Mouse (Mus musculus): ENCODE results near the gene Cit. TPM values are rescaled to one million over a fixed set of nuclear protein-coding genes. Genes with fewer than 3 reads are reported as not detected.

The Cit gene
- total RNA-seq, 2 experiments from 2014 or later = 177 to 207 TPM

GRCm38 (mm10) chr5:115950936-115951335 is 105.9 kb downstream of the Cit start:
- DNase-seq (ENCODE audit: low spot score in 2 of 2) = no peak
- intact Hi-C loops (cut with DNase I) = no loop called here

- no peak for DNase-seq (ENCODE audit: low spot score in 2 of 2)
- intact Hi-C loops (cut with DNase I) = no loop called here
Observed at GRCm38 (mm10) chr5:115953173-115953572, 108.1 kb downstream of the Cit start.

- intact Hi-C loops (cut with DNase I) = no loop called here
- DNase-seq (ENCODE audit: low spot score in 2 of 2) = peak; percentile 54 to 84
Observed at GRCm38 (mm10) chr5:115954084-115954483, 109.0 kb downstream of the Cit start.

- DNase-seq (ENCODE audit: low spot score in 2 of 2) = peak in 1 of 2 experiments; percentile 33
- intact Hi-C loops (cut with DNase I) = no loop called here
Observed at GRCm38 (mm10) chr5:115954549-115954948, 109.5 kb downstream of the Cit start.

DNA sequence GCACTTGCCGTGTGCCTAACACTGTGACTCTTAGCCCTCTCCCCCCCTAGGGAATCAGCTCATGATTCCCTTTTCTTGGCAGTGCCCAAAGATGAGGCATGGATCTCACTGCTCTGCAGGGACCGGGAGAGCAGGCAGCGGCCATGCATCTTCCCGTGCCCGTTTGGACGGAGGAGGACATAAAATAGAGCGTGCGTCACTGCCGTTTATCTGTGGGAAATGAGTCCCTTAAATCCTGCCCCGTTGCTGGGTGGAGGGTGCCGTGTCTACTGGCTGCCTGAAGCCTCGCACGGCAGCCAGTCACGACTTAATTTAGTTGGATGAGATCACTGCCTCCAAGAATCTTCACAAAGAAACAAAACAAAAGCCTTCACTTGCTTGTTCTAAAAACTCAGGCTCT is 110.1 kb downstream of the Cit start:
- intact Hi-C loops (cut with DNase I) = no loop called here

DNA sequence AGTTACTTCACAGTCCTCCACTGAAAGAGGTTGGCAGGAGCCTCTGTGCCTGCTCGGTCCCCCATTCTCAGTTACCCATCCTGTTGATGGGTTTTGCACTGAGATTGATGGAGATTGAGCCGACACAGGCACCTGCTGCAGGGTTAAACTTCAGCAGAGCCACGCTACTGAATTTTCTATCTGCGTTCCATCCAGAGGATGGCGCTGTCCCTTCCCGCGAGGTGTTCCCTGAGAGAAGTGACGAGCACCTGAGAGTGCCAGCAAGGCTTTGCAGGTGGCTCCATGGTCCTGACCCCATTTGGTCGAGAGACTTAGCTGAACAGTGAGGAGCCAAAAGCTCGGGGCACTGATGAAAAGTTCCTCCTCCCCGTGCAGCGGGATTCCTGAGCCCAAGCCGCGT is 111.0 kb downstream of the Cit start:
- intact Hi-C loops (cut with DNase I) = no loop called here
- DNase-seq (ENCODE audit: low spot score in 2 of 2) = no peak

More for the DNA sequence above, 110.1 kb downstream of the Cit start:
- DNase-seq (ENCODE audit: low spot score in 2 of 2) = peak; percentile 52 to 89

DNA sequence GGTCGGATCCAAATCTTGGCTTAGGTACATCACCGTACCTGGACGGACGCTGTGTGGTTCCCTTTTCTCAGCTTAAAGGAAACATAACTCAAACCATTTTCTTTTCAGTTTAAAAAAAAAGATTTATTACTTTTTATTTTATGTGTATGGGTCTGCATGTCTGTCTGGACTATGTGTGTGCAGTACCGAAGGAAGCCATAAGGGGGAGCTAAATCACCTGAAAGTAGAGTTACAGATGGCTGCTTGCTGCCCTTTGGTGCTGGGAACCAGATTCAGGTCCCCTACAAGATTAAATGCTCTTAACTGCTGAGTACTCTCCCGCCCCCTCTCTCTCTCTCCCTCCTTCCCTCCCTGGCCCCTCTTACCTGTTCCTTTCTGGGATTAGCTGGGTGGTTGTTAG is 112.1 kb downstream of the Cit start:
- intact Hi-C loops (cut with DNase I) = no loop called here

DNA sequence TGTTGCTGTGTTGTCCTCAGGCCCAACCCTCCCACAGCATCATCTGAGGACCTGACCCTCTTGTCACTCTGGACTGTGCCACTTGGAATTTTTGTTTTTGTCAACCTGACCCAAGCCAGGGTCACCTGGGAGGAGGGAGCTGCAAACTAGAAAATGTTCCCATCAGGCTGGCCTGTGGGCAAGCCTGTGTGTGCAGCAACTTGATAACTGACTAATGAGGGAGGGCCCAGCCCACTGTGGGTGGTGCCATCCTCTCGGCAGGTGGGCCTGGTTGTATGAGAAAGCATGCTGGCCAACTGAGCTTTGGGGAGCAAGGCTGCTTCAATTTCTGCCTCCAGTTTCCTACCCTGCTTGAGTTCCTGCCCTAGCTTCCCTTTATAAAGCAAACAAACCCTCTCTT is 113.3 kb downstream of the Cit start:
- intact Hi-C loops (cut with DNase I) = no loop called here
- no peak for DNase-seq (ENCODE audit: low spot score in 2 of 2)

More for the DNA sequence above, 112.1 kb downstream of the Cit start:
- DNase-seq (ENCODE audit: low spot score in 2 of 2) = no peak

DNA sequence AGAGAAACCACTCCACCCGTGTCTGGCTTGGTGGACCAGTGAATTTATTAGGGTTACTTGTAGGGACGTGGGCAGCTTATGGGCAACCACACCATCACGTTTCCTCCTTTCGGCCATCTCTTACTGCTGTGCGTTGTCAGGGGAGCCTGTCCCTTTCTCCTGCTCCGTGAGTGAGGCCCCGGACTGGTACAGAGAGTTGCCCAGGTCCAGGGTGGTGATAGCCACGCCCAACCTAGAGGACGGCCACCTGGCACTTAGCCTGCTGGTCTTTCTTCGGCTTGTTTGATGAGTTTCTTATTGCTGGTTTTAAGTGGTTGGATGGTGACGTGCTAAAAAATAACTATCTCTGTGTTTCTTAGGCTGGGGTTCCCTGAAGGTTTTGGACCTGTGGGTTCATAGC is 113.7 kb downstream of the Cit start:
- DNase-seq (ENCODE audit: low spot score in 2 of 2) = no peak
- intact Hi-C loops (cut with DNase I) = no loop called here

GRCm38 (mm10) chr5:115961809-115962208 is 116.7 kb downstream of the Cit start:
- intact Hi-C loops (cut with DNase I) = no loop called here
- DNase-seq (ENCODE audit: low spot score in 2 of 2) = peak in 1 of 2 experiments; percentile 77

- intact Hi-C loops (cut with DNase I) = no loop called here
- DNase-seq (ENCODE audit: low spot score in 2 of 2) = no peak
Observed at GRCm38 (mm10) chr5:115971236-115971635, 126.2 kb downstream of the Cit start.

GRCm38 (mm10) chr5:115975672-115976071 is 130.6 kb downstream of the Cit start:
- intact Hi-C loops (cut with DNase I) = no loop called here
- peak in 1 of 2 experiments; percentile 43 for DNase-seq (ENCODE audit: low spot score in 2 of 2)

DNA sequence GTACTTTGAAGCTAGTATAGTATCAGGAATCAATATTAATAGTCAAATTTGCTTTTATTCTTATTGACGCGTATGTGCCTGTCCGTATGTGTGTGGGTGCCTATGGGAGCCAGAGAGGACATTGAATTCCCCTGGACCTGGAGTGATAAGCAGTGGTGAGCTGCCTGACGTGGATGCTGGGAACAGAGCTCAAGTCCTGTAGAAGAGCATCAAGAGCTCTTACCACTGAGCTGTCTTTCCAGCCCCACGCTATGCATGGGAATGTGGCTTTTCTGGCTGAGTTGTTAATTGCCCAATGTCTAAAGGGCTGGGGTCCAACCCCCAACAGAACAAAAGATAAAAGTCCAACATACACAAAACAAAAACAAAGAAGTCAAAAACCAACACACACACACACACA is 131.4 kb downstream of the Cit start:
- no peak for DNase-seq (ENCODE audit: low spot score in 2 of 2)
- intact Hi-C loops (cut with DNase I) = no loop called here

- DNase-seq (ENCODE audit: low spot score in 2 of 2) = no peak
- intact Hi-C loops (cut with DNase I) = no loop called here
Observed at GRCm38 (mm10) chr5:115977266-115977665, 132.2 kb downstream of the Cit start.

- no peak for DNase-seq (ENCODE audit: low spot score in 2 of 2)
- intact Hi-C loops (cut with DNase I) = no loop called here
Observed at GRCm38 (mm10) chr5:115977757-115978156, 132.7 kb downstream of the Cit start.

DNA sequence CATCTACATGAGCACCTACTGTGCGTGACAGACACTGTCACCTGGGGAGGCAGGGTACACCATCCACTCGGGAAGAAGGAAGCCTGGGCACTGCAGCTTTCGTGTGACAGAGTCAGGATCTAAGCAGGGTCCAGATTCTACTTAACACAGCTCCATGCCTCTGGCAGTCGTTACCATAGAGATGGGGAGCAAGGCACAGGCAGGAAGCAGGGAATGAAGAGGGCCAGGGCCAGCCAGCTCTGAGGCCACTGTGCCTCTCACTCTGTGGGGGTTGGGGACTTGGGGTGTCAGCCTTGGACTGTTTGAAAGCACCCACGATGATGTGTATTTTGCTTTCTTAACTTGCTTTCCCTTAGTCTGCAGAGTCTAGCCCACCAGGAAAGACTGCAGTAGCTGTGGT is 133.2 kb downstream of the Cit start:
- DNase-seq (ENCODE audit: low spot score in 2 of 2) = no peak
- intact Hi-C loops (cut with DNase I) = no loop called here

DNA sequence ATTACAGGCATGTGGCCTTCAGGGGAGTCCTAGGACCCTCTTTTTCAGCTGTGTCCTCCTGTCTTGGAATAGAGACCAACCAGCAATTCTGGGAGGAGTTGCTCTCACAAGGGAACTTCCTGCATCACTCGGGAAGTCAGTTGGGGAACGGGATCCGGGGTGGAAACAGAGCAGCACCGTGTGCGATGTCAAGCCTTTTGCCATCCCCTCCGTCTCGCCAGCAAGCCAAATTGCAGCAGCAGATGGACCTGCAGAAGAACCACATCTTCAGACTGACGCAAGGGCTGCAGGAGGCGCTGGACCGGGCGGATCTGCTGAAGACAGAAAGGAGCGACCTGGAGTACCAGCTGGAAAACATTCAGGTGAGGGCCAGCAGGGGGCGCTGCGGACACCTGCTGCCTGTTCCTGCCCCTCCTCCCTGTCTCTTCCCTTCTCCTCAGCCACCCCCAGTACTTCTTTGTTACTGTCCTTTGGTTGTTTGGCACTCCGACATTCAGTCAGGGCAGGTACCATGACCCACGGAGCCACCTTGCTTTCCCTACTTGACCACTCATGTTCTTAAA is 134.1 kb downstream of the Cit start:
- intact Hi-C loops (cut with DNase I) = no loop called here
- no peak for DNase-seq (ENCODE audit: low spot score in 2 of 2)

- intact Hi-C loops (cut with DNase I) = no loop called here
- no peak for DNase-seq (ENCODE audit: low spot score in 2 of 2)
Observed at GRCm38 (mm10) chr5:115980537-115980936, 135.5 kb downstream of the Cit start.

DNA sequence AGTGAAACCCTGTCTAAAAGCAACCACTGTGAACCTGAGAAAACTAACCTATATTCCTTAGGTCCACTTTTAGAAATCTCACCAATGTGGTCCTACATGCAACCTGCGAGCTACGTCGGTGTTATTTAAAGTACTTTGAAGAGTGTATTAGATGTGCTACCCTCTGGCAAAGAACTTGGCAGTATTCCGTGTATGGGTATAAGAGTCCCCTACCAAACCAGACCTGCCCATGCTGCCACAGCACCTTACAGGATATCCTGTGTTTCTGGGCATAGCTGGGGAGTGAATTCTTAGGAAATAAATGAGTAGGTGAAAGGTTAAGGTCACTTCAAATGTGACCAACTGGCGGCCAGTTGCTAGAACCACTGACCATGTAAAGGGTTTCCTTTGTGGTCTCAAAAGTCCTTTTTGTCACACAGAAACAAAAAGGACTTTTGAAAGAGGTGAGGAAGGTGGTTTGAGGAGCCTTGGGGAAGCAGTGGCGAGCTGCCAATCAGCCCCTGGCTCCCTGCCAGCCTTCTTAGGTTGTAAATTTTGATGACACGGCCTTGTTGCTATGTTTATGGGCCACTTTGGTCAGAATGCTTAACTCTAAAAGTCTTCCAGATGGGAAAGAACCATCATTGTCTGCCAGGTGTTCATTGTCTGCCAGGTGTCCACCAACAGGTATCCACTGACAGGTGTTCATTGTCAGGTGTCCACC is 137.7 kb downstream of the Cit start:
- DNase-seq (ENCODE audit: low spot score in 2 of 2) = no peak
- intact Hi-C loops (cut with DNase I) = no loop called here

DNA sequence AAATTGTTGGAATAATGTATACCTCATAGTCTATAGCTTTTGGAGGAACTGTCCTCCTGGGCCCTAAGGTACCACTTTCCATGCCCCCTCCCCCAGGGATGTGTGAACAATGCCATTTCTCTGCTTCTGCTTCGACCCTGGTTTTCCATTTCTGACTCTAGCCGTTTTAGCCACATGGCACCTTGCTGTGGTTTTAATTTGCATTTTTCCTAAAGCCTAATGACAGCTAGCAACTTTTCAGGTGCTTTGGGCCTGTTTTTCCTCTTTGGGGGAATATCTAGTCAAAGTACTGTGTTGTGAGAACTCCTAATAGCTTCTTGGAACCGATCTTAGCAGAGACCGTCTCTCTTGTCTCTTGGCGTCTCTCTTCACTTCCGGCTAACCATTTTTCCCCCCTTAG is 139.3 kb downstream of the Cit start:
- DNase-seq (ENCODE audit: low spot score in 2 of 2) = no peak
- intact Hi-C loops (cut with DNase I) = no loop called here

DNA sequence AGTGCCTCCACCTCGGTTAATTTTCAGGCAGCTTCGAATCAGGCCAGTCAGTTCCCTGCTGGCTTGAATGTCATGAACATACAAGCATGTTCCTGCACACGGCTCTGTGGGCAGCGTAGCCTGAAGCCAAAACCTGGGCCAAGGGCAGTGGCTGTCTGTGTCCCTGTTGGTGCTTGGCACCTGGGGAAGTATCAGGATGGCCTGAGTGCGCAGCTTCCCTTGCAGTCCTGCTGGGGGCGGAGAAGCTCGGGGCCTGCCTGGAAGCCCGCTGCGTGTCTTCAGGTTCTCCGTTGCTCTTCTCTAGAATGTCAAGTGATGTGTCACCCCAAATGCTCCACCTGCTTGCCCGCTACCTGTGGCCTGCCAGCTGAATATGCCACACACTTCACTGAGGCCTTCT is 140.0 kb downstream of the Cit start:
- DNase-seq (ENCODE audit: low spot score in 2 of 2) = no peak
- intact Hi-C loops (cut with DNase I) = no loop called here

DNA sequence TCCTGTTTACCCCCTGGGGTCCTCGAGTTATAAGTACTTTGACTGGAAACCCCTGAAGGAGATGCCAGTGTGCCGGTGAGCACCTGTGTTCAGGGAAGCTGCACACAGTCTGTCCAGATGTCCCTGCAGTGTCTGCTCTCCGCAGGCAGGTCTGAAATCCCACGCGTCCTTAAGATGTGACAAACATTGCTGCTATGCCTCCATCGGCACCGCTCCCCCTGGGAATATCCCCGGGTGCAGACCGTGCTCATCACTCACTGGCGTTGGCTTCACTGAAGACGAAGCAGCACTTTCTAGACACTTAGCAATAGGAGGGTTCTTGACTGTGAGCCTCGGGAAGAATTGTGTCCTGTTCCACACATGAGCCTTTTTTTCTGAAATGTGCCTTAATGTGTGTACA is 142.2 kb downstream of the Cit start:
- intact Hi-C loops (cut with DNase I) = no loop called here
- DNase-seq (ENCODE audit: low spot score in 2 of 2) = no peak
